Mouse (Mus musculus): ENCODE measurements around the gene Ugcg.
"Not testable (repeated sequence)": the region's sequence is repeated elsewhere in the genome, so short reads cannot be mapped to it uniquely, and the experiment has no call there.

Gene Ugcg

GRCm38 (mm10) chr4:59255988-59256387 is 66.9 kb downstream of the Ugcg start:
- no peak for ATAC-seq (ENCODE audit: low TSS enrichment)

GRCm38 (mm10) chr4:59257866-59258265 is 68.8 kb downstream of the Ugcg start:
- ATAC-seq (ENCODE audit: low TSS enrichment): no peak

GRCm38 (mm10) chr4:59258771-59259170 is 69.7 kb downstream of the Ugcg start:
- no peak for ATAC-seq (ENCODE audit: low TSS enrichment)

- no peak for ATAC-seq (ENCODE audit: low TSS enrichment)
These were observed 70.7 kb downstream of the Ugcg start for GRCm38 (mm10) chr4:59259806-59260205.

- ATAC-seq (ENCODE audit: low TSS enrichment): no peak
These were observed 71.9 kb downstream of the Ugcg start for GRCm38 (mm10) chr4:59260871-59261515.

GRCm38 (mm10) chr4:59261582-59261981 is 72.5 kb downstream of the Ugcg start:
- ATAC-seq (ENCODE audit: low TSS enrichment): not testable (repeated sequence)

- ATAC-seq (ENCODE audit: low TSS enrichment): no peak
These were observed 73.1 kb downstream of the Ugcg start for GRCm38 (mm10) chr4:59262156-59262555.

- ATAC-seq (ENCODE audit: low TSS enrichment): no peak
These were observed 74.4 kb downstream of the Ugcg start for GRCm38 (mm10) chr4:59263418-59263817.

GRCm38 (mm10) chr4:59264611-59265095 is 75.6 kb downstream of the Ugcg start:
- no peak for ATAC-seq (ENCODE audit: low TSS enrichment)

GRCm38 (mm10) chr4:59265182-59265581 is 76.1 kb downstream of the Ugcg start:
- no peak for ATAC-seq (ENCODE audit: low TSS enrichment)

GRCm38 (mm10) chr4:59265631-59266030 is 76.6 kb downstream of the Ugcg start:
- no peak for ATAC-seq (ENCODE audit: low TSS enrichment)
